Mouse (Mus musculus) liver, embryonic 14.5 days (tissue): ENCODE results near the gene Hmgn3.

Experiments
- CTCF ChIP-seq: IDR thresholded peaks from 2 replicates; pipeline ENCODE4 v1.5.1; 2016; ENCODE audit warnings: antibody characterized with exemption, low read depth, control low read depth
- EP300 ChIP-seq: IDR thresholded peaks from 2 replicates; pipeline ENCODE4 v1.6.1; 2016; ENCODE audit warnings: antibody characterized with exemption, low read depth

- no peak for TF ChIP-seq CTCF
- TF ChIP-seq EP300 = no peak
Measured at GRCm38 (mm10) chr9:83187752-83188151, 41.3 kb upstream of the Hmgn3 start.
